Mouse (Mus musculus): ENCODE measurements around the gene Il11ra2. TPM values are rescaled to one million over a fixed set of nuclear protein-coding genes. Genes with fewer than 3 reads are reported as not detected.
"Not testable (repeated sequence)": the region's sequence is repeated elsewhere in the genome, so short reads cannot be mapped to it uniquely, and the experiment has no call there.

Gene Il11ra2
- not detected for polyA plus RNA-seq (2017; shearing (Covaris generic))

DNA sequence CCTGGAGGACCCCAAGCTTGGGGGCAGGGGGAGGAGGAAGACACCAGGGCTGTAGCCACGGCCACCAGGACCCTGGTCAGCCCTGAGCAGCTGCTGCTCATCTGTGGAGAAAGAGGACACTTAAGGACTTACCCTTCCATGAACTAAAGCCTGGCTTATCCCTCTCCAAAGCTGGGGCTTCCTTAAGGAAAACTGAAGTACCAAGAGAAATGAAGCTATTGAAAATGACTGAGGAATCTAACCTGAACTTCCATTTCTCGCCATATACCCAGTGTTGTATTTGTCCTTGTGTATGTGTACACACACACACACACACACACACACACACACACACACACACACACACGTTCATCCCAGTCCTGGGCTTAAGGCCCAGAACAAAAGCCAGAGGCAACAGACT, at the start of gene Il11ra2:
Il11ra2 (minus strand) TSS at position 101 of the 400 bp plus-strand sequence.
- not testable (repeated sequence) for ATAC-seq

DNA sequence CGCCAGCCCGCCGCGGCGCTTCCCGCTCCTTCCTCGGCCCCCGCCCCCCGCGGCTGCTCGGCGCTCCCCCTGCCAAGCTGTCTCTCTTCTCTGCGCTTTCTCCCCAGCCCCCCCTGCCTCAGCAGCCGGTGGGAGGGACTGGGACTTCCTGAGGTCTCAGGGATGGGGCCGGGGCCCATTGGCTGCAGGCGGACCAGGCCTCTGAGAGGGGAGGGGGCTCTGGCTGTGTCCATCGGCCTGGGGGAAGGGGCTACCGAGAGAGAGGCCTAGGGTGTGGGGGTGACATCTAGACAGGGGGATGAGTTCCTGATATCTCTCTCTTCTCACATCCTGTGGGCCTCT, 20.5 kb upstream of the Il11ra2 start:
- not testable (repeated sequence) for ATAC-seq

DNA sequence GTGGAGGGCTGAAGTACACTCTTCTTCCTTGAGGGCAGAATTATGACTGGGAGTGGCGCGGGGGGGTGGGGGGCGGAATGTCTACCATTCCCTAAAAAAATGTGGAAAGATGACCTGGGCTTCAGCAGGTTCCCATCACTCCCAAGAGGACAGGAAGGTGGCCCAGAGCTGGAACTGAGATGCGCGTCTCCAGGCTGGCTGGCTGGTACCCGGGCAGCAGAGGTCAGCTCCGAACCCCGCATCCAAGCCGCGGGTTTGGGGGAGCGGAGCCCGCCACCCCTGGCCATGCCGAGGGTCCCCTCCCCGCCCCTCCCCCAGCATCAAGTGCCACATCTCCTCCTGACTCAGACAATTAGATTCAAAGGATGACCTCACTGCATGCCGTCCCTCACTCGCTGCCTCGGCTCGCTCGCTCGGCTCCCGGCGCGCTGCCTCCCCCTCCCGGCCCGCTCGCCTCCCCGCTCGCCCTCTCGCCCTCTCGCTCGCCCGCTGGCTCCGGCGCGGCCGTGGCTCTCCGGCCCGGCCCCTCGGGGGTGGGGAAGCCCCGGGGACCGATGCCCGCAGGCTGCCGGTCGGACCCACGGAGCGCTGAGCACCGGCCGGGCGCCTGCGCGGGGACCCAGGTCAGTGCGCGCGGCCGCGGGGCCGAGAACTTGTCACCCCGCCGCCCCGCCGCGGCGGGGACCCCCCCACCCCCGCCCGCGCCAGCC, 19.9 kb upstream of the Il11ra2 start:
- not testable (repeated sequence) for ATAC-seq

DNA sequence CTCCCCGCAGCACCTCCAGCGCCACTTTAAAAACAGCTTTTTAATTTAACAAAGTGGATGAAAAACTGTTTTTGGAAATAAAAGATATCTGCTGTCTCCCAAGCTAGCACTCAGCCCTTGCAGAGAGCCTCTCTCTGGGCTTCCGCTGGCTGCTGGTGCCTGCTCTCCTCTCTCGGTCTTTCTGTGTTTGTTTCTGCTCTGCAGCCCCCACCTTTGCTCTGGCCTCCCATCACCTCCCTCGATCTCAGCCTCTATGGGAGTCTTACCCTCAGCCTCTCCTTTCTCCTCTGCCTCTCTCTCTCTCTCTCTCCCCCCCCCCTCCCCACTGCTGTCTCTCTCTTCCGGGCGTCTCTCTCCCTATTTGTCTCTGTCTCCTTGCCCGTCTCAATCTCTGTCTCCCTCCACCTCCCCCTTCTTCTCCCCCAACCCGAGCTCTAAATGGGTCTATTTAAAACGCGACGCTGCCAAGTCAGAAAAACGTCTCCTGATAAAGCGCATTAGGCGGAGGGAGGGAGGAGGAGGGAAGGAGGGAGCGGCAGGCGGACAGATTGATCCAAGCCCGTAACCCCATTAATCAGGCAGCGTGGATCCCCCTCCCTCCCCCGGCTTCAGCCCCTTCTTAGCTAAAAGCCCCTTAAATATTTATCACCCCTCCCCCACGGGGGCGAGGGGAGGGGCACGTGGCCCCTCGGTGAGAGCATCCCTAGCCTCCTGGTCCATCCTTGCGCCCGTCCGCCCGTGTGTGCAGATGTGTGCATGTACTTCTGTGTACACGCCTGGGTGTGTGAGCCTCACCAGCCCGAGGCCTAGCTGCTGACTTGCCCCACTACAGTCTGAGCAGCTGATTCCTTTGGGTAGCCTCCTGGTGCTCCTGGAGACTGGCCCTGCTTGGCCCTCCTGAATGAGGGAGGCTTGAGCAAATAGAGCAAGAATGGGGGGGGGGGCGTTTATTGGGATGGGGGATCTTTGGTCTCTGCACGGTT, 19.0 kb upstream of the Il11ra2 start:
- not testable (repeated sequence) for ATAC-seq

DNA sequence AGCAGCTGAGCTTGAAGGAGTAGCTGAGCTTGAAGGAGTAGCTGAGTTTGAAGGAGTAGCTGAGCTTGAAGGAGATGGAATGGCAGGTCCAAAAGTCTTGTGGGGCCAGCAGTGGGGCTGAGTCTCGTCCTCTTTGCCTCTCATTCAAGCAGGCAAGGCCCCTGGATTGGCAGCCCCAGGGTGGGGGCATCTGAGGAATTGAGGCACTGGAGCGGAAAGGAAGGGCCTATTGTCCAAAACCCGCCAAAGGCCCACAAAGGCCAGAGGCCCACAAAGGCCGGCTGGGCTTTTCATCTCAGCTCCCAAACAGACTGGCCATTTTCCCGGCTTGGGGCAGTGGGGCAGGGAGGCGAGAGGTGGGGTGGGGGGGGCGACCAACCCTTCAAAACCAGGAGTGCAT, 17.7 kb upstream of the Il11ra2 start:
- not testable (repeated sequence) for ATAC-seq

DNA sequence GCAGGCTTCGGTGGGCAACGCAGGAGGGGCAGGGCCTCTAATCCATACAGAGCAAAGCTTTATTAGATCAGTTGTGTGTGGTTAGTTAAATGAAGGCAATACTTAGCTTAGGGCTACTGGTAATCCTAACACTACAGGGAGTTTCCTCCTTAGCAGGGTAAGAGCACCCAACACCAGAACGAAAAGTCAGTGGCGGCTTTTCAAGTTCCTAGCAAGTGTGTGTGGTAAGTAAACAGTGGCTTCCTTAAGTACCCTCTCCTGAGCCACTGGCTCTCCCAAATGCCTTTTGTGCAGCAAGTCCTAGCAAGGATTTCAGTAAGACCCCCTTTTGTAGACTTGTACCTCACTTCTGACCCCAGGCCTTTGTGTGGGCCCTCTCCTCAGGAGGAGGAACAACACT, 13.7 kb upstream of the Il11ra2 start:
- ATAC-seq, result not testable (repeated sequence)

DNA sequence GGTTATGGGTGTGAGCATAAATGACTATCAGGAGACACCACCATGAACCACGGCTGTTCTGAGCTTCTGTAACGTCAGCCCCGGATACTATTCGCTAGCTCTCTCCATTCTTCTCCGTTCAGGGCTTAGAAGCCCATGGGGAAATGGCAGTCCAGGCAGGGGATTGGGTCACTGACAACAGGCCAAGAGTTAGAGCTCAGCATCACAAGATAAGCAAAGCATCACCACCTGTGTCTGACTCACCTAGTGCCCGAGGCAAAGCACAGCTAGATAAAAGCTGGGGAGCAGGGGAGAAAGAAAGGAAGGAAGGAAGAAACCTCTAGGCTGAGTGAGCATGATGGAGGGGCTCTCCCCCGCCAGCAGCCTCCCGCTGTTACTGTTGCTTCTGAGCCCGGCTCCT, 6.7 kb downstream of the Il11ra2 start, which contains the start of gene Ccl27b:
Ccl27b (plus strand) TSS at position 301 of the 400 bp plus-strand sequence.
- not testable (repeated sequence) for ATAC-seq

DNA sequence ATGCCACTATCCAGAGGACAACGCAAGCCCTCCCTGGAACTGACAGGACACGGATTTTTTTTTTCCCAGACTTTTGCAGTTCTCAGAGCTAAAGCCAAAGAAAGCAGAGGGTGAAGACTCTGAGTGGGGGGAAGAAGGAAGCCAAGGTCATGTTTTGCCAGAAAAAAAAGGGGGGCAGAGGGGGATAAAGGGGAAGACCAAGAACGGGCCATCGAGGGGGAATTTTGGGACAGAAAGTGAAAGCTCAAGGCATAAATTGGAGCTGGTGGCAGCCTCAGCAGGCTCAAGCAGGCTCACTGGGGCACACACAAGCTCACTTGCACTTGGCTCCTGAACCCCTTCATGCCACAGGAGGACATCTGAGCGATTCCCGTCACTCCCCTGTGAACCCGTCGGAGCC, 32.3 kb downstream of the Il11ra2 start, which contains the start of gene Gm2564:
Gm2564 (plus strand) TSS at position 301 of the 400 bp plus-strand sequence.
- ATAC-seq, result not testable (repeated sequence)

DNA sequence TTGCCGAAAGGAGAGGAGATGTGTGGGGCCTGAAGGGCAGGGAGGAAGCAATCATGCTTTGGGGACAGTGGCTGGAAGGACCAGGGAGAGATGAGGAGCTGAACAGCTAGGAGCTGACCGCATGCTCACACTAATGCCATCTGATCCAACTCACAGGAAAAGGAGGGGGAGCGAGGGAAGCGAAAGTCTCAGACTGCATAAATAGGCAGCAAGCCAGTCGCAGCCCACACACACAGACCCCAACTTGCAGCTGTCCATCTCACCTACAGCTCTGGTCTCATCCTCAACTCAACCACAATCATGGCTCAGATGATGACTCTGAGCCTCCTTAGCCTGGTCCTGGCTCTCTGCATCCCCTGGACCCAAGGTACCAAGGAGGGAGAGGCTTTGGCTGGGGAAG, 49.8 kb downstream of the Il11ra2 start, which contains the start of gene Gm10591:
Gm10591 (plus strand) TSS at position 301 of the 400 bp plus-strand sequence.
- not testable (repeated sequence) for ATAC-seq

Other genes starting within 250 kb of the Il11ra2 start
- gene Gm21586, start 222.5 kb downstream of the Il11ra2 start, polyA plus RNA-seq (2017; shearing (Covaris generic)), result not detected
- not detected for gene Gm2163, start 195.1 kb downstream of the Il11ra2 start, polyA plus RNA-seq (2017; shearing (Covaris generic))
- not detected for gene Fam205a2, start 133.7 kb downstream of the Il11ra2 start, polyA plus RNA-seq (2017; shearing (Covaris generic))
- gene Gm10591, start 49.7 kb downstream of the Il11ra2 start, polyA plus RNA-seq (2017; shearing (Covaris generic)), result not detected
- not detected for gene Gm2564, start 32.2 kb downstream of the Il11ra2 start, polyA plus RNA-seq (2017; shearing (Covaris generic))
- gene Ccl27b, start 6.6 kb downstream of the Il11ra2 start, polyA plus RNA-seq (2017; shearing (Covaris generic)), result not detected
- gene 4930578G10Rik, start 73.7 kb upstream of the Il11ra2 start, polyA plus RNA-seq (2017; shearing (Covaris generic)), result not detected
- not detected for gene Ccl19, start 94.7 kb upstream of the Il11ra2 start, polyA plus RNA-seq (2017; shearing (Covaris generic))
- gene Ccl21a, start 112.1 kb upstream of the Il11ra2 start, polyA plus RNA-seq (2017; shearing (Covaris generic)), result not detected
- gene Fam205a1, start 192.0 kb upstream of the Il11ra2 start, polyA plus RNA-seq (2017; shearing (Covaris generic)), result not detected
- not detected for gene Gm12394, start 194.9 kb upstream of the Il11ra2 start, polyA plus RNA-seq (2017; shearing (Covaris generic))
- not detected for gene Fam205c, start 212.3 kb upstream of the Il11ra2 start, polyA plus RNA-seq (2017; shearing (Covaris generic))

All from activated CD4-positive, CD25-positive, alpha-beta regulatory T cell, adult 4 months (primary cell).